Mouse (Mus musculus) B cell, adult 62 days (primary cell): Measurements from ENCODE around the gene Col3a1. TPM values are rescaled to one million over a fixed set of nuclear protein-coding genes. Genes with fewer than 3 reads are reported as not detected.

Source experiments
- total RNA-seq: library from RNA; stranded (reverse); gene quantifications from 4 replicates; pipeline ENCODE4 v1.2.4, GENCODE M21; 2023

Gene Col3a1
- 1.2 to 2.2 TPM (median 1.5 TPM) in 4 replicates for total RNA-seq

GRCm38 (mm10) chr1:45311388-45311787 lies at the start of gene Col3a1:
Gene Col3a1 (plus strand): TSS chr1:45311538.

Other genes with a start within 250 kb of the Col3a1 start
- gene Col5a2, start 191.7 kb downstream of the Col3a1 start, total RNA-seq: not detected in 4 replicates